Mouse (Mus musculus) right cerebral cortex, postnatal 4 days (tissue): Measurements from ENCODE around the gene Gapdhs.
A peak's percentile ranks its signal among the peaks of the same experiment; 100 is the strongest.
"Not testable (repeated sequence)": the region's sequence is repeated elsewhere in the genome, so short reads cannot be mapped to it uniquely, and the experiment has no call there.

ENCODE experiments used
- DNase-seq: peaks from one replicate; pipeline ENCODE4 v3.0.0-alpha.2; 2022

Gene Gapdhs

DNA sequence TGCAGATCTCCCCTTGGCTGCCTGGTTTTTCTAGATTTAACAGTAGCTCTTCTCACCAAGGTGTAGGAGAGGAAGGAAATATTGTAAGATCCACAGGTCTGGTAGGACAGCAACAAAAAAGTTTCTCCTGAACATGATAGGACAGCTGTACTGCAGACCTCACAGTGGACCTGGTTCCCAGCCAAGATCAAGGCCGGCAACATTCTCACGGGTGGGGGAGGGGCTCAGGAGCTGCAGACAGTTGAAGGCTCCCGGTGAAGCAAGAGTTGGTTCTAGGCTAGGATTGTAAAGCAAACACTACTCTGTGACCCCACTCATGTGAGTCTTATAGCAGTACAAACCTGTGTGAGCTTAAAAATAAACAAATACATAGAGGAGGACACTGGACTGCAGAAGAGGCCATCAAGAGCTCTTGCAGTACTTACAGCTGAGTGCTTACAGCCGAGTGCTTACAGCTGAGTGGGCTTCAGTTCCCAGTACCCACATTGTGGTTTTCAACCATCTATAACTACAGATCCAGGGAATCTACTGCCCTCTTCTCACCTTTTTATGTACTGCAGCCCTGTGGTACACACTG lies 629 bp upstream of the Gapdhs start:
- peak; percentile 26 for DNase-seq

DNA sequence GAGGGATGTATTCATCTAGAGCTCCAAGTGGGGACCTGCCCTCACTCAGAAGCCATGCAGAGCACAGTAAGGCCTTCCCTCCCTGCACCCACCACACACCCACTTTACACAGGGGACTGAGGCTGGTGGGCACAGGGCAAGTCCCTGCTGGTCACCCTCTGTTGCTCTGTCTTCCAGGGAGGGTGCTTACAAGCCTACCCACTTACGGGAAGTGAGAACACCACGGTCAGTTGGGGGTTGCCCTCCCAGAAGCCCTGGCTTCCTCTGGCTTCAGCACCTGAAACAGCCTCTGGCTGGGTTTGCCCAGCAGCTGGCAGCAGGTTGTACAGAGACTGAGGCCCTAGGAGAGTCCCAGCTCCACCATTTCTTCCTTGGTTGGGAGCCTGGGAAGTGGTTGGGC lies 911 bp downstream of the Gapdhs start:
- not testable (repeated sequence) for DNase-seq

DNA sequence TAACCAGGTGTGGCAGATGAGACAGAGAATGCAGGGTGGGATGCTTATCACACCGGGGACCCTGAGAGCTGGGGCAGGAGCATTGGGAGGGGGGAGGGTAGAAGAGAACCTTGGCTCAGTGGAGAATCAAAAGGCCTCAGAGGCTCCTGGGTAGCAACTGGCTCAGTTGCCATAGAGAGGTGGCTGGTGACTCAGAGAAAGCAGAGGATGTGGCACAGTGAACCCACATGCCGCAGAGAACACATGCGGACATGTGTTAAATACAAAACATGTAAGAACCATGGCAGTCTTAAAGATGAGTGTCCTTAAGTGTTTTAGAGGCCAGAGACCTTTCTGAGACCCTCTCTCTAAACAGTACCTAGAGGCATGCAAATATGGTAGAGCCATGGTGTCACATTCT lies 7.3 kb downstream of the Gapdhs start:
- no peak for DNase-seq

DNA sequence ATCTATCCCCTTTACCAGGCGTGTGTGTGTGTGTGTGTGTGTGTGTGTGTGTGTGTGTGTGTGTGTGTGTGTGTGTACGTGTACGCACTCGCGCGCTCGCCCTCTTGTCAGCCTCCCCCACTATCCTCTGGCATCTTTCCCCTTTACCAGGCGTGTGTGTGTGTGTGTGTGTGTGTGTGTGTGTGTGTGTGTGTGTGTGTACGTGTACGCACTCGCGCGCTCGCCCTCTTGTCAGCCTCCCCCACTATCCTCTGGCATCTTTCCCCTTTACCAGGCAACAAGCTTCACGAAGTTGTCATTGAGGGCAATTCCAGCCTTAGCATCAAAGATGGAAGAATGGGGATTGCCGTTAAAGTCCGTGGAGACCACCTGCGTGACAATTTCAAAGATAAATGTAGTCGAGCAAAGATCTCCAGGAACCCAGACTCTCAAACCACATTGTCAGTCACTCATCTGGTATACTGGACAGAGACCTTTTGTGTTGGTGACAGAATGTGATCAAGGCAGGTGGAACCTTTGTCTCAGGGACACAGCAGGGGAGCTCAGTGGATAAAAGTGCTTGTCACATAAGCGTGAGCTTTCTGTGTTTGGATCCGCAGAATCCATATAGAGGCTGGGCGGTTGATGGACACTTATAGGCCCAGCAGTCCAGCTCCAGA lies 13.3 kb downstream of the Gapdhs start:
- not testable (repeated sequence) for DNase-seq

DNA sequence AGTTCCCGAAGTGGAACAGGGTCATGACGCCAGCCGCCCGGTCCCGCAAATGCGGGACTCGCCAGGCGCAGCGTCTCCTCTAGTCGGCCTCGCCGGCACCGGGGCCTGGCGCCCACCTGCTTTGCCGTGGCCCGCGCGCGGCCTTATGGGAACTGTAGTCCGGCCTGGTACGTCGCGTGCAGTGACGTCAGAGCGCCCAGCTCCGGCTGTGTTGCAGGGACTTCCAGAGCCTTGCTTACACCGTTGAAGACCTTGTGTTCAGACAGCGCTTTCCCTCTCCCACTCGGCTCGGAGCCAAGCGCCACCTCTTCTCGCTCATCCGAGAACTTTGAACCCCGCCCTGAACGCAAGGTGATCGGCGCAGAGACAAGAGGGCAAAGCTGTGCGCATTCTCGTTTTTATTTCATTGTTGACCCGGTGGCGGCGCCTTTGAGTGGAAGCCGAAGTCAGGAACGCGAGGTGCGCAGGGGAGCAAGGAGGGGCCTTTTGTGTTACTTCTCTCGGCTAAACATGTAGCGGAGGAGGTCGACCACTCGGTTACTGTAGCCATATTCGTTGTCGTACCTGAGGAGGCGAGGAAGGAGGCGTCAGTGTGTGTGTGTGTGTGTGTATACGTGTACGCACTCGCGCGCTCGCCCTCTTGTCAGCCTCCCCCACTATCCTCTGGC lies 14.0 kb downstream of the Gapdhs start, which contains the start of gene Tmem147:
TSS of gene Tmem147 (minus strand) at position 145 of the 668 bp plus-strand sequence.
- DNase-seq, result peak; percentile 95

DNA sequence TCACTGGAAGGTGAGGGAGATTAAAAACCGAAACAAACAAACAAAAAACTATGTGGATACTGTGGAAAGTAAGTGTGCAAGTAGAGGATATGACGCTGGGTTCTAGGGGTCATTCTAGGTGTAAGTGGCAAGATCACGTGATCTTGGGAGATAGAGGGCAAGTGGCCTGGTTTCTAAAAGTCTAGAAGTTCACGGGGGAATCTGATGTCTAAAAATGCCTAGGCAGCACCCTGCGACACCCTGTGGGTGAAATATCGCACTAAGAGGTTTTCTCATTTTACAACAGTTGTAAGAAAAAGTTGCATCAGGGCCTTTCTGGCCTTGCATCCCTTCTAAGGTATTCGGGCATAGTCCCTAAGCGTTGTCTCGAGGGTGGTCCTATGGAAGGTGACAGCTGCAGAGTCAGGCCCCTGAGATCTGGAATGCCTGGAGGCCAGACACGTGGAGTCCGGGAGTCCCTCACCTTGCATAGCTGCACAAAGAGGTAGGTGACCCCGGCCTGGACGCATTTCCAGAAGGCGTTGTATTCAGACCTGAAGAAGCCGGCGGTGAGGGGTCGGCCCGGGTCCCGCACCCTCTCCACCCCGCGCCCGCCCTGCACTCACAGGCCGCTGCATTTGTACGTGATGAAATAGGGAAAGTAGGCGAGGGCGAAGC lies 14.6 kb downstream of the Gapdhs start:
- DNase-seq, result no peak

DNA sequence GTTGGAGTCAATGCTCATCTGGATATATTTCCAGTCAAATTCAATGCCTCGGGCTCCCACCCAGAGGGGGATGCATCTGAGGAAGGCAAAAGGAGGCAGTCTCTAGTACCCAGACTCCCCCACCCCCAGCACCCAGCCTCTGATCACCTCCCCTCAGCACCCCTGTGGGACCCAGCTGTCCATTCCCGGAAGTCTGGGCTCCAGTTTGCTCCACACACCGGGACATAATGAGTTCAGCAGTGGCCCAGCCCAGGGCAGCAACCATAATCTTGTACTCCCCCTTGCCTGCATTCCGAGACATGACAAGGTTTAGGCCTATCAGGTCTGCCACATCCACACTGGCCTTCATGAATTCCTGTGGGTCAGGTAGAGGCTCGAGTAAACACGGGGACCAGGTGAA lies 15.3 kb downstream of the Gapdhs start:
- no peak for DNase-seq

DNA sequence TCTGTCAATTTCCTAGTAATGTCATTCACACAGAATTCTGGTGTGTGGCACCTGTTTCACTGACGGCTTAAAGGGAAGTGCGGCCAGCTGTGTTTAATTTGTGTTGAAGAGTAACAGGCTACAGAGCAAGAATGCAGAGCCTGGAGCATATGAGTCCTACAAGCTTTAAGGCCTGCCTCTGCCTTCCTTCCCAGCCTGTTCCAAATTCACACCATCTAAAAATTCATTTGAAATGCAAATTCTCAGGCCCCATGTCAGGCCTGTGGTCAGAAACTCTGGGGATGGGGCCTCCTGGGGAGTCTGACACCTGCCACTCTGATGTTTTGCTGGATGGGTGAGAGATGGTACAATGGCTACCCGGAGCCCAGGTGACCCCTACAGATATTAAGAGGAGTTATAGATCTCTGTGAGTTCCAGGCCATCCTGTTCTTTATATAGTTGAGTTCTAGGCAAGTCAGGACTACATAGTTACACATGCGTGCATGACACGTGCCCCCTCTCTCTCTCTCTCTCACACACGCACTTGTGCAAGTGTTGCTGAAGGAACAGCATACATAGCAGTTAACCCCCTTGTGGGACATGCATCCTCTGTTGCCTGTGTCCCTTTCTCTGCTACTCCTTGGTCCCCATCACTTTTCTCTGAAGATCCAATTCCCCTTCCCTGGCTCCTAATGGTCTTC lies 20.1 kb downstream of the Gapdhs start:
- DNase-seq, result no peak

DNA sequence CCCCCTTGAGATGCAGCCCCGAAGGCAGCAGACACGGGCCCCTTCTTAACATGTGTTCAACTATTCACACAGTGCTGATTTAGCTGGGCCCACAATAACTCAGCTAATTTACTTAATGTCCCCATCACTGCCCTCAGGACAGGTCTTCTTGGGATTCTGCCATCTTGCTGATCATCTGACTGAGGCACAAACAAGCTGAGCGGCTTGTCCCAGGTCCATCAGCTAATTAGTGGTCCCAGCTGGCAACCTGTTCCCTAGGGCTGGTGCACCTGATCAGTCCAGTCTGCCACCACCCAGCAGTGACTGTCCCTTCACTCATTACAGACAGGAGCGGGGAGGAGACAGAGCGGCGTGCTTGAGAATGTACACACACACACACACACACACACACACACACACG lies 22.2 kb downstream of the Gapdhs start:
- no peak for DNase-seq

DNA sequence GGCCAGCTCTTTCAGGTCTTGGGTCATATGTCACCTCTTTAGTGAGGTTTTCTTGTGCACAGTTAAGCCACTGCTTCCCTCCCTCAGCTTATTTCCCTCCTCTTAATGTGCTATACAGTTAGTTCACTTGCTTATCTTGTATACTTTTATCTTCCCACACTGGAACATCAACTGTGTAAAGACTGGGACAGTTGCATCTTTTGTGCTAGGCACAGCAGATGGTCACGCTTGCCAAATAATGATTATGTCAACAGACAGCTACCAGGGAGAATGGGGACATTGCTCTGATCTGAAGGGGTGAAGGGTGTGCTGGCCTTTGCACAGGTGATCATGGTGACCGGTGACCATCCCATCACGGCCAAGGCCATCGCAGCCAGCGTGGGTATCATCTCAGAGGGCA lies 23.8 kb downstream of the Gapdhs start:
- DNase-seq, result no peak

DNA sequence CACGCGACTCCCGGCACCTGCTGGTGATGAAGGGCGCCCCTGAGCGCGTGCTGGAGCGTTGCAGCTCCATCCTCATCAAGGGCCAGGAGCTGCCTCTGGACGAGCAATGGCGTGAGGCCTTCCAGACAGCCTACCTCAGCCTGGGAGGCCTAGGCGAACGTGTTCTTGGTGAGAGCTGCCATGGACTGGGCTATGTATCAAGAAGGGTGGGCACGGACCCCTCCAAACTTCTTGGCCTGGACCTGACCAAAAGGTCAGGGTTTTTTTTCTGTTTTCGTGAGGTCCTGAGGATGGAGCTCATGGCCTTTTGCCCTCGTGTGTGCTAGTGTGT lies 25.8 kb downstream of the Gapdhs start:
- DNase-seq, result no peak

DNA sequence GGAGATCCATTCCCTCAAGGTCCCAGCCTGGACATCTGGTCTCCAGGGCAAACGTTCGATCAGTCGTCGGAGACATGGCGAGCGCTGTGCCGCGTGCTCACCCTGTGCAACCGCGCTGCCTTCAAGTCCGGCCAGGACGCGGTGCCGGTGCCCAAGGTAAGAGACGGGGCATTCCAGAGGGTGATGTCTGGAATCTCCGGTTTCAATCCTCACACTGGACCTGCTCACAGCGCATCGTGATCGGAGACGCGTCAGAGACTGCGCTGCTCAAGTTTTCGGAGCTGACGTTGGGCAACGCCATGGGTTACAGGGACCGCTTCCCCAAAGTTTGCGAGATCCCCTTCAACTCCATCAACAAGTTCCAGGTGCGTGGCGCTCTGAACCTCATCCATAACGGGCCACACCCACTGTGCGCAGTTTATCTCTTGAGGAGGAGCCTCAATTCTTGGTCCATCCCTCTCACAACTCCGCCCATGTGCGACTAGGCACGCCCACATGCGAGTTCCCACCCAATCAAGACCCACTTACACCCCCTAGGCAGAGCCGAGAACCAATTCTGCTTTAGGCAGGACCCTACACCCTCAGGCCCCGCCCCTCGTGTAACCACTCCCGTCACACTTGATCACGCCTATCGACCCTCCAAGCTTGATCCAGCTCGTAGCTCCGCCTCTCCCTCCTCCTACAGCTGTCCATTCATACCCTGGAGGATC lies 26.3 kb downstream of the Gapdhs start:
- peak; percentile 67 for DNase-seq

DNA sequence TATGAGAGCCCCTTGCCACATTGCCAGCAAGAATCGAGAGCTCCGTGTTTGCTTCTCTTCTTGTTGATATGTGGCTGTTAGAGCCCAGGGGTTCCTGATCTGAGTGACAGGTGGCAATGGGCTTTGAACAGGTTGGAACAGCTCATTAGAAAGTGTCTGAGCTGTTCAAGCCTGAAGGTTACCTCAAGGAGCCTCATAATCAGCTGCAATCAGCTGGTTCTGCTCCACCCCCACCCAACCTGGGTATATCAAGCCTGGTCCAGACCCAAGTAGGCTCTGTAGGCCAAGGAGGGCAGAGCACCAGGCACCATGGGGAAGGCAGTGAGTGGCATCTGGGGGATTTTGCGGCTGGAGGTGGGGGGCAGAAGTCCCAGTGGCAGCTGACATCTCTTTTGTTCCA lies 31.5 kb downstream of the Gapdhs start, which contains the start of gene Atp4a:
TSS of gene Atp4a (plus strand) at position 268 of the 400 bp plus-strand sequence.
- DNase-seq, result no peak

DNA sequence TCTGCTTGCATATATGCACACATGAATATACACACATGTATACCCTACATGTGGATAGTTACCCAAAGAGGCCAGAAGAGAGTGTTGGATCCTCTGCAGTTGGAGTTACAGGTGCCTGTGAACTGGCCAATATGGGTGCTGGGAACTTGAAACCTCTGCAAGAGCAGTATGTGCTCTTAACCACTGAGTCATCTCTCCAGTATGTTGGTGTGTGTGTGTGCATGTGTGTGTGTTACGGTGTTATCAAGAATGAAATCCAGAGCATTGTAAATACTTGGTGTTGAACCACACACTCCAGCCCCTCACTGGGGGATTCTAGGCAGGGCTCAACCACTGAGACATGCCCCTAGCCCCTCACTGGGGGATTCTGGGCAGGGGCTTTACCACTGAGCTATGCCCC lies 36.0 kb downstream of the Gapdhs start:
- no peak for DNase-seq

DNA sequence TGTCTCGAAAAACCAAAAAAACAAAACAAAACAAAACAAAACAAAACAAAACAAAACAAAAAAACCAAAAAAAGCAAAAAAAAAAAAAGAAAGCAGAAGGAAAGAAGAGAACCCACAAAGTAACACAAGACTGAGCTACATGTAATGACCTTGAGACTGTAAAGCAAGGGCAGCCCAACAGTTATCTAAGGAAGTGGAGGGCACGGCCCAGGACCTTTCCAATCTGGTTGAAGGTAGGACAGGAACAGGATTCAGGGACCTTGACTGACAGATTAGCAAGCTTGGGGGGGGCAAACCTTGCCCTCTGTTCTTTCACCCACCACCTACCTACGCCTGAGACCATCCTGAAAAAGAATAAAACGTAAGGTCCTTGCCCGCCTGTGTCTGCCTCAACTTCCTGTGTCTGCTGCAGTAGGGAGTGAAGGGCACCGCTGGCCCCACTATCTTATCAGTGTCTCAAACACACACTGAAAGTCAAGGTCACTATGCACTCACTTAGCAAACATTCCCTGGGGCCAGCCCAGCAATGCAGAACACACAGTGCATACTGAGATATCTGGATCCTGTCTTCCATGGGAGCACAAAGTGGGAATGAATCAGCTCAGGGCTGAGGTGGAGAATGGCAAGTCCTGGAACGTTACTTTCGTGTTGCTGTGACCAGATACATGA lies 37.1 kb downstream of the Gapdhs start:
- no peak for DNase-seq

DNA sequence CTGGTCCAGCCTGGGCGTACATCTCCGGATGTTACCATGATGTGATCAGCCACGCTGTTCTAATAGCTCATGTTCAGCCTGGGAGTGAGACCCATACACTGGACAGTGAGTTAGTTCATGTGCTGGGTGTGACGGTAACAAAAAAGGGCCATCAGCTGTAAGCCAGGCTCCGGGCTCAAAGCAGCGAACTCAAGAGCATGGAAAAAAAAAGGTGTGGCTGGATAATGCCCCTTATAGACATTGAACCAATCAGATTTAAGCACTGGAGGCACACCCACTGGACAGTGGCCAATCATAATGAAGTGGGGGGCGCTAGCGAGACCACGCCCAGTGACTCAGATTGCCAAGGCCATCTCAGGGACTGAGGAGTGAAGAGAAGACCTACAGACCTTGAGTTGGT lies 44.9 kb downstream of the Gapdhs start, which contains the start of gene 2200002J24Rik:
TSS of gene 2200002J24Rik (plus strand) at position 338 of the 400 bp plus-strand sequence.
- DNase-seq, result no peak

DNA sequence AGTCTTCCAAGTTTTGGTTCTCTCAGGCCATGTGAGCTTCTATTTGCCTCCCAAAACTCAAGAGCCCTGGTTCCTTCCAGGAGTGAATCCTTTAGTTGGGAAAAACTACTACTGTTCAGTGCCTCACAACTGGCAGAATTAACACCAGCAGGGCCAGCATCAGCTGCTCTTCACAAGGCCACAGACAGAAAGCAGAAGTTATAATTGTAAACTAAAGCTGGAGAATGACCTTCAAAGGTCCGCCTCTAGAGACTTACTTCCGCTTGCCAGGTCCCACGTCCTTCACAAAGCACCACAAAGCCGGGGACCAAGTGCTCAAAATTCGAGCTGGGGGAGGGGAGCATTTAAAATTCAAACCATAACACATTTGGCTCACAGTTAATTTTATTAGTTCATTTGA lies 45.4 kb downstream of the Gapdhs start:
- DNase-seq, result no peak

DNA sequence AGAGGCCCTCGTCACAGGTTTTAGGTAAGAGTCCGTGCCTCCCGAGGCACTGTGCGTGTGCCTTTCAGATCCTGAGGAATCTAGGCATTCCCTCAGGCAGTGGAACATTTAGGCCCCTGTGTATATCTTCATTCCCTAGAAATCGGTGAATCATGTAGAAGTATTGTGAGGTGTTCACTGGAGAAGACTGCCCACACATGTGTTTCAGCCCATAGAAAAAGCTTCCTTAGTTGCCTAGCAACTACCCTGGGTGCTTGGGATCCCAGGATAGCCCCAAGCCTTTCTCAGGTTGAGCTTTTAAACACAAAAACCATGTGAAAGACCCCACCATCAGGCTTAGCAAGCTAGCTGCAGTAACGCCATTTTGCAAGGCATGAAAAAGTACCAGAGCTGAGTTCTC lies 55.2 kb downstream of the Gapdhs start:
- DNase-seq, result no peak

DNA sequence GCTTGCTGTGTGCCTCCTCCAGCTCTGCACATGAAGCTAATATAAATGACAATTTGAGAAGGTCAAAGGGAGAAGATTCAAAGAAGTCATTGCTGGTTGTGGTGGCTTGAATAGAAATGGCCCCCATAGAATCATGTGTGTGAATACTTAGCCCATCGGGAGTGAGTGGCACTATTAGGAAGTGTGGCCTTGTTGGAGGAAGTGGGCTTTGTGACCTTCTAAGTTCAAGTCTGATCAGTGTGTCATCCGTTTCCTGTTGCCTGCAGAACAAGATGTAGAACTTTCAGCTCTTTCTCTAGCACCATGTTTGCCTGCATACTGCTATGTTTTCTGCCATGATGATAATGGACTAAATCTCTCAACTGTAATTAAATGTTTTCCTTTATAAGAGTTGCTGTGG lies 60.1 kb downstream of the Gapdhs start:
- DNase-seq, result no peak

DNA sequence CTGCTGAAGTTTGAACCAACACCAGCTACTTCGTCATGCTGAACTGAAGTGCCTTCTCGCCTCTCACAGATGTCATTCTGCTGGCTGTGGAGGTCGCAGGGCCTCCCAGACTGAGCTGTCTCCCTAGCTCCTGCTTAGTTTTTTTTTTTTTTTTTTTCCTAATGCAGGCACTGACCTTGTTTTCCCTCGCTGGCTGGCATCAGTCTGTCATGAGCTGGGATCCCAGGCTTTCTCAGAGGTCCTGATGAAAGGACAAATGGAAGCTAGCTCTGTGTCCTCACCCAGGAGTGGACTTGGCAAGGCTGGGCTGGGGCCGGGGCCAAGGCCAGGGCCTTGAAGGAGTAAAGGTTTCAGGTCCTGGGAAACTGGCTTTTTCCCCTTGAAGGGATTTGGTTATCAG lies 61.6 kb downstream of the Gapdhs start:
- no peak for DNase-seq
